Mouse (Mus musculus): ENCODE data around the gene Hid1. TPM values are rescaled to one million over a fixed set of nuclear protein-coding genes. Genes with fewer than 3 reads are reported as not detected.

The Hid1 gene
- total RNA-seq, 2 experiments from 2014 or later: 2.0 TPM

DNA sequence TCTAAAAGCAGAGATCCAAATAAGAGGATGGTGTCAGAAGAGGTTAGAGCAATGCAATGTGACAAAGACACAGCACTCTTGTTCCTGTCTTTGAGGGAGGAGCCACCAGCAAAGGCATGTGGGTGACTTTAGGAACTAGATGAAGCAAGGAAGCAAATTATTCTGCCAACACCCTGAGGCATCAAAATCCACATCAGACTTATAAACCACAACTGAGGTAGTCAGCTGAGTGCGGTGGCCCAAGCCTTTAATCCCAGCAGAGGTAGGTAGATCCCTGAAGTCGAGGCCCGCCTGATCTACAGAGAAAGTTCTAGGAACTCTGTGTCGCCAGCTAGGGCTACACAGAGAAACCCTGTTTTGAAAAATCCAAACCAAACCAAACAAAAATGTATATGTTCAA is 9.7 kb upstream of the Hid1 start:
- DNase-seq: no peak
- intact Hi-C loops (cut with DNase I): no loop called here

DNA sequence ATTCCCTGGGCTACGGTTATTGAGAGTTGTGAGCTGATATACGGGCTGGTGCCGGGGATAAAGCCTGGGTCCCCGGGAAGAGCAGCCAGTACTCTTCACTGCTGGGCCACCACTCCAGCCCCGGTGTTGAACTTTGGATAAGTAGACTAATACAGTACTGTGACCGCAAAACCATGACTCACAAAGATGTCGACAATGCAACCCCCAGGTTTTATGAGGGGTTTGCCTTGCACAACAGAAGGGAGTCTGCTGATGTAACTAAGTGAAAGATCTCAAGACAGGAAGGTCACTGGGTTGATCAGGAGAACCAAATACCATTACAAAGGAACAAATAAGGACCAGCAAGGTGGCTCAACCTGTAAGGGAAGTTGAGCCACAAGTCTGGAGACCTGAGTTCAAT is 9.2 kb upstream of the Hid1 start:
- DNase-seq: no peak
- intact Hi-C loops (cut with DNase I): no loop called here

- no peak for DNase-seq
- intact Hi-C loops (cut with DNase I): no loop called here
Measured at GRCm38 (mm10) chr11:115374695-115375425, 7.3 kb upstream of the Hid1 start.

DNA sequence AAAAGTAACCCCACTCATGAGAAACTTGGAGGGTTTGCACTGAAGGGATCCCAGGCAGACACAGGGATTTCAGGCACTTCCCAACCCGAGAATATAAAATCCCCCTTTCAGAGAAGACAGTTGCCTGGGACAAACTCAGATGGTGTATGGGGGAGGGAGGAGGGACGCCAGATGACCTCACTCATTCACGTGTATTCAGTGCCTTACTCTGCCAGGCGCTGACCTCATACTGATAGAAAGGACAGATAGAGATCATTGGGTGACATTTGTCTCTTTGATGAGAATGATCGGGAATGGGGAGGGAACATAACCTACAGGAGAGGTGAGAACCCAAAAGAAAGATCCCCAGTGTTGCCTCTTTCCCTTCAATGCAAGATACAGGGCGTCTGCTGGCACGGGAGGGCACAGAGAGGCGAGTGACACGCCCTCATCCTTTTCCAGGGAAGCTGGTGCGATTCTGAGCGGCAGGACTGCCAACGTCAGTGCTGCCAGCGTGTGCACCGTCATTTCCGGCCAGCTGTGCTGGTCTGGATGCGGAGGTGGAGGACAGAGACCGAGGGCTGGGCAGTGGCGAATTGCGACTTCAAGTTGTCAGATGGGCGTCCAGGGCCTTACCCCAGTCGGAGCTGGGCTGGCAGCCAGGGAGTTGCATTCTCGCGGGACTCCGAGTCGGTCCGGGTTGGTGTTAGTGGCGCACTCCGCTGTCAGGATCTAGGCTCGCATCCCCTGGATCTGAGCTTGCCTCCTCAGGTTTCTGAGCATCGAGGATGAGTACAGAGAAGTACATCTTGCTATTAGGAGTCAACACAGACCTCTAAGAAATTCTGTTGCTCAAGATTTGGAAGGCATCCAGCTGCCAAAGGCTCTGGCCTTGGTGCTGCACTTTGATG is 6.5 kb upstream of the Hid1 start:
- peak; percentile 60 to 65 for DNase-seq
- intact Hi-C loops (cut with DNase I): no loop called here

GRCm38 (mm10) chr11:115372737-115373136 is 5.2 kb upstream of the Hid1 start:
- intact Hi-C loops (cut with DNase I): no loop called here
- no peak for DNase-seq

GRCm38 (mm10) chr11:115372015-115372414 is 4.5 kb upstream of the Hid1 start:
- intact Hi-C loops (cut with DNase I): no loop called here
- DNase-seq: no peak

DNA sequence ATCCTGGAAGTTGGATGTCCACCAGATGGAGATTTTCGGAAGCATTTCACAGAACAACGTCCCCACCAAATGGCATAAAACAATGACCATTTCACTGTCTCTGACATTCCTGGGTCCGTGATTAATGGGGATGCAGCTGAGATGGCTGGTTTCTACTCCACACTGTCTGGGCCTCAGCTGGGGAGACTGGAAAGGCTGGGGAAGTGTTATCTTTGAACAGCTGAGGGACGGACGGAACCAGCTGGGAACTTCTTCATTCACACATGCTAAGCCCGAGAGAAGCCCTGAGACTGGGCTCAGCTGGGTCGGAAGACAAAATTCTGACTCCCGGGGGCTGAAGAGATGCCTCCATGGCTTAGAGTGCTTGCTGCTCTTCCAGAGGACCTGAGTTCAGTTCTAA is 3.8 kb upstream of the Hid1 start:
- intact Hi-C loops (cut with DNase I): no loop called here

DNA sequence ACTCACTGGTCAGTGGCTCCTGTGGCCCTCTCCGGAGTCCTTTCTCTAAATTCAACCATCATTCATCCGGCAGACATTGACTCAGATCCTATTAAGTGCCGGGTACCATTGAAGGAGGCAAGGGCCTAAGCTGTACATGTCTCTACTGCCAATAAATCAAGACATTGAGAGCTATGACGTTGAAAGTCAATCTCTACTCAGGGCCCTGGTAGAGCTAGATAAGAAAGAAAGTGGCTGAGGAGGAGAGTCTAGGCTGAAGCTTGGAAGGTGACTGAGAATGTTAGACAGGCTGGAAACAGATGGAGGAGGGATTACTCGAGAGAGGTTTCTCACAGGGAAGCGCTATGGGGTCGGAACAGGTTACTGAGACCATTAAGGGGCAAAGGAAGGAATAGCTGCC is 2.8 kb upstream of the Hid1 start:
- intact Hi-C loops (cut with DNase I): no loop called here

More for the DNA sequence above, 3.8 kb upstream of the Hid1 start:
- no peak for DNase-seq

GRCm38 (mm10) chr11:115366706-115367394 is 706 bp downstream of the Hid1 start:
- intact Hi-C loops (cut with DNase I): no loop called here
- DNase-seq: no peak

More for the DNA sequence above, 2.8 kb upstream of the Hid1 start:
- DNase-seq: no peak

DNA sequence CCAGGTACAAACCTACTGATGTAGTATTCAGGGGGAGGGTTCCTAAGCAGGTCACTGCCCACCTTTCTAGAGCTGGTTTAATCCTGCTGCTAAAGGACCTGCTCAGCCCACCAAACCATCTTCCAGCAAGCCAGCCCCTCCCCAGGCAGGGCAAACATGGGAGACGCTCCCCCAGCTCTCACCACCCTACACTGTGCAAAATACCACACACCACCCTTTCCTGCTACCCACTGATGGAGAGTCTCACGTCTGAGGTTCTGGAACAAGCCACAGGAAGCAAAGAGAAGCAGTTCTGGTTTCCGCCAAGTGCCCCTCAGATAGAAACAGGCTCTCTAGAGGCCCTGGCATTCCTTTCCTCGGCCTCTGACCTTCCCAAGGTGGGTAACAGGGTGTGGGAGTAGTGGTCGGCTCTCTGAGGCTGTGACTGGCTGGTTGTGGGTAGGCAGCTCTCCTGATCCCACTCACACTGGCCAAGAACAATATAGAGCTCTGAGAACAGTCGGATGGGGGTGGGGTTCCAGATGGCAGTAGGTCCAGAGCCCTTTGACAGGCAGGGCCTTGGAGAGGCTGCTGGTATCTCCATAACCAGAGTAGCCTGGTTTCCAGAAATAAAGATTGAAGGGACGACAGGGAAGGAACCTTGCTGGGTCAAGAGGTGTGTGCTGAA is 1.4 kb downstream of the Hid1 start:
- intact Hi-C loops (cut with DNase I): no loop called here
- no peak for DNase-seq

GRCm38 (mm10) chr11:115364136-115364535 is 3.4 kb downstream of the Hid1 start:
- intact Hi-C loops (cut with DNase I): no loop called here
- DNase-seq: no peak

DNA sequence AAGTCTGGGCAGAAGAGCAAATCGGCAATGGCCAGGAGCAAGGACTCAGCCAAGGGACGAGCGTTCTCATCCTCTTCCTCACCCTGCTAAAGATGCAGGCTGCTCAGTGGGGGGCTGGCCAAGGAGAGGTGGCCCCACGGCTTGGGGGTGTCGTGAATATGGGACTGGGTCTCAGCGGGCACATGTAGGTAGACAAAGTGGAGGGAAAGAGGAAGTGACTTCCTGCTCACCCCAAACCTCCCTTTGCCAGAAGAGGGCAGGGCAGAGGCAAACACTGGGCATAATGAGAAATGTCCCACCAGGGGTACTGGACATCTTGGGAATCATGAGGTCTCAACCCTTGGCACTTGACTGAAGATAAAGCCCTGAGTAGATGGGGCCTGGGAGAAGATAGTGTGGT is 7.8 kb downstream of the Hid1 start:
- intact Hi-C loops (cut with DNase I): loop anchor here (1.0 kb wide), 1 partner anchor 112 kb away; no protein-coding TSS in a partner anchor
- DNase-seq: no peak

GRCm38 (mm10) chr11:115359293-115359692 is 8.3 kb downstream of the Hid1 start:
- no peak for DNase-seq
- intact Hi-C loops (cut with DNase I): loop anchor here (1.0 kb wide), 1 partner anchor 112 kb away; no protein-coding TSS in a partner anchor

GRCm38 (mm10) chr11:115358468-115358867 is 9.1 kb downstream of the Hid1 start:
- peak in 1 of 2 experiments; percentile 58 for DNase-seq
- intact Hi-C loops (cut with DNase I): no loop called here

- DNase-seq: peak; percentile 40 to 48
- intact Hi-C loops (cut with DNase I): loop anchor here (1.0 to 5.0 kb wide), 2 partner anchors 32 to 152 kb away; partner anchors contain the start of gene Ush1g
Measured at GRCm38 (mm10) chr11:115354183-115354582, 13.4 kb downstream of the Hid1 start.

GRCm38 (mm10) chr11:115353375-115353774 is 14.2 kb downstream of the Hid1 start:
- intact Hi-C loops (cut with DNase I): loop anchor here (5.0 kb wide), 1 partner anchor 151 kb away; no protein-coding TSS in a partner anchor
- DNase-seq: no peak

DNA sequence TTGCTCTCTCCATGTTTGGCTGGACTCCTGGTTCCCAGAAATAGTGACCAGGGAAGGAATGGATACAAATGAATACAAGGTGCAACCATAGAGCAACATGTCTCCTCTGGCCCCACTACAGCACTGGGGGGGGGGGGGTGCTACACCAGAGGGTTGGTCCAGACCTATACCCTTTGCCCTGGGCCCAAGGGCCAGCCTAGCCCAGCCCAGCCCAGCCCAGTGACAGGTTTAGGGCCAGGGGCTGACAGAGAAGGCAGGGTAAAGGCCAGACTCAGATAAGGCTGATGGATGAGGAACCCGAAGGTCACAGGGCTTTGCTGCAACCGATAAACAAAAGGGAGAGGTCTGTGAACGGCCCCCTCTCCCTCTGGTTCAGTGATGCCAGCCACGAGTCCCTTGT is 17.6 kb downstream of the Hid1 start:
- intact Hi-C loops (cut with DNase I): loop anchor here (5.0 kb wide), 1 partner anchor 148 kb away; no protein-coding TSS in a partner anchor
- DNase-seq: no peak

DNA sequence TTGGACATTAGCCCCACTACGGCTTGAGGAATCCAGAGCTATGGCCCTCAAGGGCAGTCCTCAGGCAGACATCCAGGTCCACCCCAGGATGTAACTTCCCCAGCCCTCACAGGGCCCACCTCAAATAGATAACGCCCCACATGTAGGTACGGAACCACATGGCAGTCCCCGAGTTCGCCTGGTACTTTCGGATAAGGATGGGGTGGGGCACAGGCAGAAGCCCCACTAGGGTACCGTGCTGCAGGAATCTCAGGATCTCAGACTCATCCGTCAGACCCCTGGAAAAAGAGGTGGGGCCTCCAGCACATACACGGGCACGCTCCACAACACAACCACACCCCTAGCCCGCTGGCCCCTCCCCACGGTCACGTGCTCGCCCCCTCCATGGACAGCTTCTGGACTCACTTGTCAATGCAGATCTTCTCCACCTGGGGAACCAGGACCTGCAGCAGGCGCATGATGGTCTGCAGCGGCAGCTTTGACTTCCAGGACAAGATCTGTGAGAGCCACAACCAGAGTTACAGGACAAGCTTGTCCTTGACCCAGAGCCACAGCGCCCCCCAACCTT is 18.8 kb downstream of the Hid1 start:
- intact Hi-C loops (cut with DNase I): no loop called here
- no peak for DNase-seq

DNA sequence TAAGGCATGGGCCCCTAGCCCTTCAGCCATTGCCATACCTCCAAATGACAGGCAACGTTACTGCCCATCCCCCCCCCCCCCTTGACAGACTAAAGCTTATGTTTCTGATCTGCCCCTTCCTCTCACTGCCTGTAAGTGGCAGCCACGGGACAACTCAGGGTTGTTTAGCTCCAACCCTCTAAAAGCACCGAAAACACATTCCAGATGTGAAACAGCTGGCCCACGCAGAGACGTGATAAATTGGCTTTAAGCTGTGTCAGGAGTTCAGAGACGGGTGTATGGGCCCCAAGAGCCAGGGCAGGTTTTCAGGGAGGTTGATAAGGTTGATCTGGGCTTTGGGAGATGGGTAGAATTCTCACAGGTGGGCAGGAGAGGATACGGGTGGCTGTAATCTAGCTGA is 22.0 kb downstream of the Hid1 start:
- intact Hi-C loops (cut with DNase I): no loop called here
- DNase-seq: no peak

- intact Hi-C loops (cut with DNase I): no loop called here
- DNase-seq: no peak
Measured at GRCm38 (mm10) chr11:115344967-115345366, 22.6 kb downstream of the Hid1 start.
